Mouse (Mus musculus): ENCODE data around the gene Vash1.

DNA sequence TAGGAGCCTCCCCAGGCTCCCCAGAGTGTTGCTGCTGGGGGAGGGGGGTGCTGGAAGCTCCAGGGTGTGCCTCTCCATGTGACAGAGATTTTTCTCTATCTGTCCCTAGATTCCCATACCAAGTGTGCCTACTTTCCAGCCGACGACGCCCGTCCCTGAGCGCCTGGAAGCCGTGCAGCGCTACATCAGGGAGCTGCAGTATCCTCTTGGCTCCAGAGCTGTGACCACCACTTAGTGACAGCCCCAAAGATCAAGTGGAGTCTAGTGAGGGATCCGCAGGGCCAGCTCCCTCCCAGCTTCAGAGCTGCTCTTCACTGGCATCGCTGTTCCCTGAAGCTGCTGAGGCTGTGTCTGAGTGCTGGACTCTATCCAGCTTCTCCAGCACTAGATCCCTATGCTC is 6.8 kb downstream of the Vash1 start:
- TF ChIP-seq GATA1 (IDR thresholded peaks at IDR 0.05; ENCODE audit: borderline replicate concordance, low read length) (no peak), FLI1 (IDR thresholded peaks at IDR 0.05; ENCODE audit: low read length) (no peak)

Data from megakaryocyte, embryonic 14.5 days (primary cell).